Mouse (Mus musculus) telencephalon, adult 2 months (tissue): ENCODE data around the gene Mcrip1.
"Not testable (repeated sequence)": the region's sequence is repeated elsewhere in the genome, so short reads cannot be mapped to it uniquely, and the experiment has no call there.

Experiments used
- DNase-seq: peaks from one replicate; pipeline ENCODE4 v3.0.0-alpha.2; 2011; ENCODE audit warnings: low read depth, low spot score

The Mcrip1 gene

GRCm38 (mm10) chr11:120514262-120514661 lies 35.3 kb downstream of the Mcrip1 start:
- DNase-seq, result not testable (repeated sequence)

GRCm38 (mm10) chr11:120512790-120513453 lies 36.6 kb downstream of the Mcrip1 start:
- no peak for DNase-seq

- no peak for DNase-seq
Measured at GRCm38 (mm10) chr11:120510375-120511030, 39.0 kb downstream of the Mcrip1 start.

- DNase-seq, result no peak
Measured at GRCm38 (mm10) chr11:120509940-120510339, 39.6 kb downstream of the Mcrip1 start.

GRCm38 (mm10) chr11:120508290-120508870 lies 41.1 kb downstream of the Mcrip1 start:
- no peak for DNase-seq

- no peak for DNase-seq
Measured at GRCm38 (mm10) chr11:120507611-120508289, 41.8 kb downstream of the Mcrip1 start.

- DNase-seq, result no peak
Measured at GRCm38 (mm10) chr11:120506899-120507298, 42.6 kb downstream of the Mcrip1 start.

GRCm38 (mm10) chr11:120505661-120506060 lies 43.9 kb downstream of the Mcrip1 start:
- no peak for DNase-seq

GRCm38 (mm10) chr11:120501701-120502100 lies 47.8 kb downstream of the Mcrip1 start:
- no peak for DNase-seq

GRCm38 (mm10) chr11:120501018-120501417 lies 48.5 kb downstream of the Mcrip1 start:
- DNase-seq, result no peak

- DNase-seq, result no peak
Measured at GRCm38 (mm10) chr11:120500357-120500756, 49.2 kb downstream of the Mcrip1 start.

- DNase-seq, result no peak
Measured at GRCm38 (mm10) chr11:120499894-120500293, 49.6 kb downstream of the Mcrip1 start.

- no peak for DNase-seq
Measured at GRCm38 (mm10) chr11:120498891-120499290, 50.6 kb downstream of the Mcrip1 start.

GRCm38 (mm10) chr11:120498226-120498625 lies 51.3 kb downstream of the Mcrip1 start:
- no peak for DNase-seq

- no peak for DNase-seq
Measured at GRCm38 (mm10) chr11:120497436-120497835, 52.1 kb downstream of the Mcrip1 start.

- DNase-seq, result no peak
Measured at GRCm38 (mm10) chr11:120493911-120494310, 55.6 kb downstream of the Mcrip1 start.

GRCm38 (mm10) chr11:120493351-120493750 lies 56.2 kb downstream of the Mcrip1 start:
- no peak for DNase-seq
